Mouse (Mus musculus): ENCODE data around the gene 8030474K03Rik. TPM values are rescaled to one million over a fixed set of nuclear protein-coding genes. Genes with fewer than 3 reads are reported as not detected.
A peak's percentile ranks its signal among the peaks of the same experiment; 100 is the strongest.
"Not testable (repeated sequence)": the region's sequence is repeated elsewhere in the genome, so short reads cannot be mapped to it uniquely, and the experiment has no call there.

The 8030474K03Rik gene
- not detected for total RNA-seq (2021)
- long read RNA-seq, experiment 1 = 0 reads
- long read RNA-seq, experiment 2 = 0 reads

DNA sequence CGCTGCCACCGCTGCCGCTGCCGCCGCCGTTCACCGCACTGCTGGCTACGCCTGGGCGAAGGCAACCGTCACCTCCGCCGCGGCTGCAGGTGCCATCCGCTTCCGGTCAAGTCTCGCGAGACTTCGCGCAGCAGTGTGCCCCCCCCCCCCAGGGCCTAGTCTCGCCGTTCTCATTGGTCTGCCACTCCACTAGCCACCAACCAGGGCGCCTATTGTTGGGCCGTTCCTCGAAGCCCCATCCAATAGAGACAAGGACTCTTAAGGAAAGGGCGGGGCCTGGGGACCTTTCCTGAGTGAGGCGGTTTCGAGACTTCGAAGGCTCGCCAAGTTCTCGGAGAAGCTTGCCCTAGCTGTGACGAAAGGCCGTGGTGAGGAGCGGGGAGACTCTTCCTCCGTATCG lies at the start of gene 8030474K03Rik, which contains the start of gene Gm4779:
TSS of gene 8030474K03Rik (plus strand) at position 315 of the 400 bp plus-strand sequence.
TSS of gene Gm4779 (minus strand) at position 82 of the 400 bp plus-strand sequence.
- DNase-seq = no peak
- intact Hi-C loops (cut with DNase I) = no loop called here

- no peak for DNase-seq
- intact Hi-C loops (cut with DNase I) = no loop called here
These were observed 44.3 kb upstream of the 8030474K03Rik start for GRCm38 (mm10) chrX:101750144-101750543.

DNA sequence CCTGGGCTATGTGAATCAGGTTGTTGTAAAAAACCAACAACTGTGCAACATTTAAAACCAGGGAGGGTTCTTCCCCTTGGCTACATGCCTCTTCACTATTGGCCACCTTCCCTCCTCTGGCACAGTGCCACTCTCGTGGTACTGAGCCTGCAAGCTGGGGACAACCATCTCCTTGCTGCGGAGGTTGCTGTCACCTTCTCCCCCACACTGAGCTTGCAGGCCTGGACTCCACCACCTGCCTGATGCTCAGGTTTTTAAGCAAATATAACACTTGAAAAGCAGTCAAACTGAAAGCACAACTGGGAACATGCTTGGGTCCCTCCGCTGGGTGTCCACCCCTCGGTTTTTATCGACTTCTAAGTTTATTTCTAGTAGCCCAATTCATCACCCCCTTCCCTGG lies 40.0 kb upstream of the 8030474K03Rik start:
- DNase-seq = peak in 1 of 2 experiments; percentile 18
- intact Hi-C loops (cut with DNase I) = no loop called here

DNA sequence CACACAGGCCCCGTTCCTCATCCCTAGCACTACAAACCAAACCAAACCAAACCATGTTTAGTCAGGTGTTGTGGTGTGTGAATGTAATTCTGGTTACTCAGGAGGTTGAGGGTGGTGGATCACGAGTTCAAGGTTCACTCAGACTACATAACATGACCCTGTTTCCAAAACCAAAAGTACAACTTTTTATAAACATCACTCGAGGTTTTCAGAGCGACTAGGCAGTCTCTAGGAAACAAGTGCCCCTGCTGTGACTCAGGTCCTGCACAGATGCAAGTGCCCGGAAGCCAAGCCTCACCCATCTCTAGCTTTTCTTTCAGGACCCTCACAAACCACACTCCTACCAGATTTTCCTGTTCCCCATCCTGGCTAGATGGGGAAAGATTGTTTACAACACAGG lies 29.8 kb upstream of the 8030474K03Rik start:
- intact Hi-C loops (cut with DNase I) = no loop called here
- DNase-seq = no peak

DNA sequence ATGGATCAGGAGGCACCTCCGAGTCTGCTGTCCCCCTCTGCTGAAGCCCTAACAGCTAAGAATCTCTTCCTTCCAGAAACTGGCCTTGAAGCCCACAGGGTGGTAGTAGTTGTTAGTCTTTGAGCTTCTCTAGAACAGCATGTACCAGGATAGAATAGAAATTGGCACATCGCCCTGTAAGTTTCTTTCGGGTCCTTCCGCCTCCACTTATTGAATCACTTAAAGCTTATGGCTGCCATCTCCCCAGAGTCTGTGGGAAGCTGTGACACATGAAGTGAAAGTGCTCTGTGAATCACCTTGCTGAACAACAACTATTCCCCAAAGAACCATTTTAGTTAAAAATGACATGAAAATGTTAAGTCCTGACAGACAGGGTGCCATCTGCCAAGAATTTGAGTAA lies 29.3 kb upstream of the 8030474K03Rik start:
- intact Hi-C loops (cut with DNase I) = no loop called here
- no peak for DNase-seq

- no peak for DNase-seq
- intact Hi-C loops (cut with DNase I) = no loop called here
These were observed 27.2 kb upstream of the 8030474K03Rik start for GRCm38 (mm10) chrX:101767280-101767679.

DNA sequence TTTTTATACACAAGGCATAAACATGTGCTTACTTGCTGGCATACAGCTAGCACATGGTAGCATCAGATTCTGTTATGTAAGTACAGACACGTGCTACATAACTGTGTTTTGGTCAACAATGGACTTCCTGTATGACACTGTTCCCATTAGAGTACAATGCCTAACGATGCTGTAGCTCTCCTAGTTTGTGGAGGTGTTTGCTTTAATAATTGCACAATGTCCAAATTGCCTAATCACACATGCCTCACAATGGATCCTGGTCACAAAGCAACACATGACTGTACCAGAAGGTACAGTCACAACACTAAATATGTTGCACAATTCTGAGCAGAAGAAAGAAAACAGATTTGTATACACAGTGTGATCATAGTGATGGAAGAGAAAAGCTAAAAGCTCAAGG lies 25.0 kb upstream of the 8030474K03Rik start:
- intact Hi-C loops (cut with DNase I) = no loop called here
- DNase-seq = no peak

- intact Hi-C loops (cut with DNase I) = loop anchor here (5.0 kb wide), 1 partner anchor 98 kb away; no protein-coding TSS in a partner anchor
- DNase-seq = no peak
These were observed 24.1 kb upstream of the 8030474K03Rik start for GRCm38 (mm10) chrX:101770307-101770706.

DNA sequence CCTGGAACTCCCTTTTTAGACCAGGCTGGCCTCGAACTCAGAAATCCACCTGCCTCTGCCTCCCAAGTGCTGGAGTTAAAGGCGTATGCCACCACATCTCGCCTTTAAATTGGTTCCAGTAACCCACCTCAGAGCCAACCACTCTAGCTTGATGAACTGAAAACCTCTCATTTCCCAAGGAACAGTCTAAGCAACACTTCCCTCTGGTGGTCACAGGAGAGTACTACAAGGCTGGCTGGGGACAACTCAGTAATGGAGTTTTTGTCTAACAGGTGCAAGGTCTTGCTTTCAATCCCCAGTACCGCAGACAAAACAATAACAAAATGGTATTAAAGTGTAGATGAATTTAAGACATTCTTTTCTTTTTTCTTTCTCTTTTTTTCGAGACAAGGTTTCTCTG lies 22.4 kb upstream of the 8030474K03Rik start:
- peak; percentile 29 to 67 for DNase-seq
- intact Hi-C loops (cut with DNase I) = loop anchor here (5.0 kb wide), 1 partner anchor 100 kb away; no protein-coding TSS in a partner anchor

DNA sequence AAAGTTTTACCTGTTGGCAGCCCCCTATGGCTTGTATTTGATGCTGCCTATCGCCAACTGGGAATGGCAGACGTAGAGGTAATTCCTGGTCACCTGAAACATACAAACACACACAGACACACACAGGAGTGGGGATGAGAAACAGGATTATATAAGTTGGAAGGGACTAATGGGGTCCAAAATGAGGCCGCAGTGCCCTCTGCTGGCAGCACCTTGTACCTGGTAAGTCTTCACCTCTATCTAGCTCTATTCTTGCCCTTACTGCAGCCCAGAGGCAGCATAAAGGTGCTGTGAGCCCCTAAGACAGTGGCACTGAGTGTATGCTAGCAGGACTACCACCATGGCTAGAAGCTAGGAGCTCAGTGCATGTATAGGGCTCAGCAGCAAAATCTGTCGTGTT lies 2.9 kb upstream of the 8030474K03Rik start:
- DNase-seq = peak; percentile 24 to 54

GRCm38 (mm10) chrX:101805512-101805911 lies 11.1 kb downstream of the 8030474K03Rik start:
- no peak for DNase-seq
- intact Hi-C loops (cut with DNase I) = loop anchor here (2.0 to 5.0 kb wide), 2 partner anchors 137 to 259 kb away; no protein-coding TSS in a partner anchor

More for the DNA sequence above, 2.9 kb upstream of the 8030474K03Rik start:
- intact Hi-C loops (cut with DNase I) = no loop called here

- intact Hi-C loops (cut with DNase I) = no loop called here
- no peak for DNase-seq
These were observed 17.3 kb downstream of the 8030474K03Rik start for GRCm38 (mm10) chrX:101811750-101812149.

DNA sequence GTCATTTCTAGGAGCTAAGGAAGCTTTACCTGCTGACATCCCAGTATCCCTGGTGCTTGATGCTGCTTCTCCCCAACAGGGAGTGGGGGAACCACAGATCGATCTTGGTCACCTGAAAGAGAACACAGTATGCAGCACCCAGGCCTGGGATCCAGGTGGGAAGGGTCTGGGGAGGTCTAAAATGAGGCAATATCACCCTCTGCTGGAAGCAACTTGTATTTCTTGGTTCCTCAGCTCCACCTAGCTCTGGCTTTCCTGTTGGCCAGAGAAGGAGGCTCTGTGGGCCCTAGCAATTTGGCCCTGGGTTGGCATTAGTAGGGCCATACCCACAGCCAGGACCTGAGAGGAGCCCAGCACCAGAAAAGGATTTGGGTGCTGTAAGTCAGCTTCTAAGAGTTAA lies 24.7 kb downstream of the 8030474K03Rik start:
- DNase-seq = peak in 1 of 2 experiments; percentile 10
- intact Hi-C loops (cut with DNase I) = no loop called here

DNA sequence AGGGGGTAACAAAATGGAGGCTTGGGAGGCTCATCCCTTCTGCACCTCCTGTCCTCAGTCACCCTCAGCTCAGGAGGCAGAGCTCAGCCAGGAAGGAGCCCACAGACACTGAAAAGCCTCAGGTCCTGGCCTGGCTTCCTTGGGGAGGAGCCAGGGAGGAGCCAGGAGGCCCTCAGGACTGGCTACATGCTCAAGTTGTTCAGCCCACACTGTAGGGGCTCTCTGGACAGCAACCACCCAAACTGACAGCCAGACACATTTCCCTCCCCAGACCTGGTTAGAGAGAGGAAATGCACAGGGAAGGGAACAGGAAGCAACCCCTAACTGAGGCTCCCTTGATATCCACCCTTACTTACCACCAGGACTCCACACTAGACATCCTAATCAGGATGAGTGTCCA lies 25.5 kb downstream of the 8030474K03Rik start:
- DNase-seq; intact Hi-C loops (cut with DNase I): not testable (repeated sequence)

GRCm38 (mm10) chrX:101847191-101847795 lies 52.8 kb downstream of the 8030474K03Rik start:
- DNase-seq = no peak
- intact Hi-C loops (cut with DNase I) = no loop called here

Other genes with a start within 250 kb of the 8030474K03Rik start
- 10 to 100 TPM; 80.1 to 89.4 TPM for gene Ogt, start 154.6 kb upstream of the 8030474K03Rik start, total RNA-seq (2021)
- gene Cxcr3, start 60.4 kb upstream of the 8030474K03Rik start, total RNA-seq (2021) = not detected
- gene Gm4779, start 233 bp upstream of the 8030474K03Rik start, total RNA-seq (2021) = not detected
- gene Nhsl2, start 54.7 kb downstream of the 8030474K03Rik start, total RNA-seq (2021) = 1 to 10 TPM; 6.2 to 7.8 TPM